Comparison of ENCODE assay signal across 14 mouse cellular contexts in genomic region chr15:95888556-95888955, GRCm38 (mm10).
"Had no signal": no experiment of that assay in that cellular context is flagged by ENCODE, and none has a peak within 500 bp of the region (broad histone marks: within the 10 kb centered on the region; RNA-seq: fewer than 3 reads in every experiment).

No protein-coding gene starts in this region.

- H3K36me3 ChIP-seq: neural tube, embryonic 12.5 days had no signal

- H3K4me3 ChIP-seq: limb, embryonic 12.5 days; megakaryocyte, embryonic 14.5 days; myocyte; neural tube, embryonic 12.5 days had no signal

- H3K27me3 ChIP-seq: limb, embryonic 12.5 days; megakaryocyte, embryonic 14.5 days; neural tube, embryonic 12.5 days had no signal

- H3K4me2 ChIP-seq: limb, embryonic 12.5 days; lung, embryonic 14.5 days; neural tube, embryonic 12.5 days had no signal

- H3K27ac ChIP-seq: hindbrain, postnatal 0 days; kidney, postnatal 0 days; limb, embryonic 12.5 days; neural tube, embryonic 12.5 days had no signal

- DNase-seq: kidney, adult 11 months; kidney, adult 9 months; kidney, postnatal 36 days; lung, embryonic 14.5 days; lung, postnatal 14 days; right cerebral cortex, adult 18-20 months; thymus, adult 2 months; thymus, postnatal 25 days had no signal

- H3K9ac ChIP-seq: limb, embryonic 12.5 days; lung, embryonic 14.5 days; neural tube, embryonic 12.5 days had no signal

- ATAC-seq: hindbrain, postnatal 0 days had no signal
